Comparison of ENCODE assay signal across 11 mouse cellular contexts in the genomic region with DNA sequence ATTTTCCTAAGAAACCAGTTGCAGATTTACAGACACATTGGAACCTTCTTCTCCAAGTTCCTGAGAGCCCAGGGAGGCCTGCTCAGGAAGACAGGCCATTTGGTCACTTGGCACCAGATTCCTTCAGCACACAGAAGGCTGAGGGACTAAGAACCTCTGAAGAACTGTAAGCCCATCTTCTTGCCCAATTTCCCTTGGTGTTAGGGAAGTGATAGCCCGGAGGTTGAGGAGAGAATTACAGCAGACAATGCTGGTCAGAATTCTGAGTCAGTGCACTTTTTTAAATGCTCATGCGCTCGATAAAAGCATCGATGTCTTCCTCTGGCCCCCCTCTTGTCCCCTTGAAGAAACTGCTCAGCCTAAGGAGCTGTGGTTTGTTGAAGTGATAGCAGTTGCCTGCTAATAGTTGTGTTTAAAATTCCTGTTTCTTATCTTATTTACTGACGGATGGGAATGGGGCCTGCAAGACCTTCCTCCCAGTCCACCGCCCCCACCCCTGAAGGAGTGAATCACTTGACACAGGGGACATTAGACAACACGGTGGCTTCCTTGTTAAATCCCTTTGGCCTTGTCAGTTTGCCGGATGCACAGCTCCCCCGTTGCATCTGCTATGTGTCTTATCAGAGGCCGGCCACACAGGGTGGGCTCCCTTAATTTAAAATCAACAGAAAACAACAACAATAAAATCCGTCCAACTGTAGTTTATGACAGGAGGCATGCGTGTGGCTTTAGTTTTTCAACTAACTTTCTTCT.
DNase-seq lines count a peak whose midpoint lies in the region; ATAC-seq and TF ChIP-seq lines count a peak whose summit lies in the region.
"Had no signal": no experiment of that assay in that cellular context is flagged by ENCODE, and none has a peak within 500 bp of the region (broad histone marks: within the 10 kb centered on the region; RNA-seq: fewer than 3 reads in every experiment).

No protein-coding gene starts in this region.

- no peaks in the 10 kb centered on the region for H3K79me2 ChIP-seq in heart, adult 2 months (replicated peaks; ENCODE audit: control insufficient read depth, insufficient read depth, low read length)
- no peaks in the 10 kb centered on the region for H3K79me2 ChIP-seq in CH12.LX (replicated peaks; ENCODE audit: control insufficient read depth, extremely low read depth, insufficient read depth, poor library complexity, severe bottlenecking)

- no peak overlapping the region for H3K9ac ChIP-seq in heart, embryonic 11.5 days (ENCODE audit: low read depth, low read length)
- H3K9ac ChIP-seq in heart, adult 2 months (ENCODE audit: low read depth, low read length) = no peak overlapping the region
- H3K9ac ChIP-seq in CH12.LX (ENCODE audit: insufficient read depth, low read depth) = no peak overlapping the region
- H3K9ac ChIP-seq in hindbrain, embryonic 15.5 days = no peak overlapping the region

- WGBS in heart, embryonic 11.5 days (ENCODE audit: insufficient replicate concordance) = 13% methylated on average over 12 of the region's 12 CpGs
- WGBS in heart, adult 2 months = 28% methylated on average over 12 of the region's 12 CpGs
- WGBS in hindbrain, embryonic 15.5 days = 36% methylated on average over 12 of the region's 12 CpGs

- H3K27me3 ChIP-seq in heart, embryonic 11.5 days (ENCODE audit: control insufficient read depth, insufficient read depth, low read length) = no peaks in the 10 kb centered on the region; the same call in 1 of the 2 replicates
- H3K27me3 ChIP-seq in heart, adult 2 months (ENCODE audit: control insufficient read depth, insufficient read depth, low read length) = no peaks in the 10 kb centered on the region
- no peaks in the 10 kb centered on the region for H3K27me3 ChIP-seq in CH12.LX (replicated peaks)
- H3K27me3 ChIP-seq in hindbrain, embryonic 15.5 days = no peaks in the 10 kb centered on the region
- peaks cover 4% of the 10 kb centered on the region for H3K27me3 ChIP-seq in megakaryocyte, embryonic 14.5 days (replicated peaks)

- DNase-seq in heart, adult 2 months = no peak
- peak; percentile 4 for DNase-seq in CH12.LX (ENCODE audit: extremely low read depth)
- no peak for DNase-seq in left cerebral cortex, postnatal 4 days
- DNase-seq in right cerebral cortex, postnatal 10 days (ENCODE audit: low spot score in 2 of 2) = no peak
- DNase-seq in layer of hippocampus, adult 11-12 months (ENCODE audit: low spot score) = no peak
- DNase-seq: layer of hippocampus, adult 9-11 months had no signal

- no peak overlapping the region for H3K27ac ChIP-seq in heart, embryonic 11.5 days (ENCODE audit: low read depth, low read length)
- no peak overlapping the region for H3K27ac ChIP-seq in heart, adult 2 months
- no peak overlapping the region for H3K27ac ChIP-seq in CH12.LX (ENCODE audit: insufficient read depth, low read depth)
- H3K27ac ChIP-seq in hindbrain, embryonic 15.5 days (replicated peaks) = no peak overlapping the region

- 0 out of 2 replicates have a peak, but pooled peaks have one; percentile 35 for ATAC-seq in heart, embryonic 11.5 days (replicated peaks; ENCODE audit: insufficient number of reproducible peaks, low FRiP score, low TSS enrichment)
- ATAC-seq in hindbrain, embryonic 15.5 days (ENCODE audit: low FRiP score, low read depth) = no peak
- ATAC-seq: CD4-positive, CD25-positive, alpha-beta regulatory T cell, adult 4 months had no signal

- no peaks in the 10 kb centered on the region for H3K36me3 ChIP-seq in heart, embryonic 11.5 days (ENCODE audit: control insufficient read depth, insufficient read depth, low read length)
- no peaks in the 10 kb centered on the region for H3K36me3 ChIP-seq in heart, adult 2 months (ENCODE audit: control insufficient read depth, insufficient read depth, low read length)
- H3K36me3 ChIP-seq in CH12.LX (replicated peaks in 1 of 2; ENCODE audit: control insufficient read depth in 1 of 2, insufficient read depth in 1 of 2, low read length in 1 of 2) = no peaks in the 10 kb centered on the region
- H3K36me3 ChIP-seq in hindbrain, embryonic 15.5 days = no peaks in the 10 kb centered on the region
- no peaks in the 10 kb centered on the region for H3K36me3 ChIP-seq in megakaryocyte, embryonic 14.5 days (replicated peaks; ENCODE audit: low read length)

- intact Hi-C loops in heart, adult 2 months (cut with DNase I) = no loop called here
- intact Hi-C loops in left cerebral cortex, postnatal 4 days (cut with DNase I) = no loop called here

- in situ Hi-C loops in CH12.LX (cut with MboI; ENCODE audit: low pct_ligation_motif_present, low pct_unique_long_range_greater_than_20kb, low sequenced_read_pairs) = no loop called here

- TF ChIP-seq CTCF in heart, adult 2 months (IDR thresholded peaks at IDR 0.05) = no peak
- TF ChIP-seq CTCF in CH12.LX (conservative IDR thresholded peaks at IDR 0.05 in 1 of 2, IDR thresholded peaks at IDR 0.05 in 1 of 2; ENCODE audit: low read depth in 2 of 2, low read length in 2 of 2) = 0 out of 4 replicates have a peak, but pooled peaks of 1 of the 2 experiments have one; percentile 7

- TF ChIP-seq RAD21 in CH12.LX (IDR thresholded peaks at IDR 0.05; ENCODE audit: low read depth, low read length) = no peak

- H3K4me2 ChIP-seq in heart, embryonic 11.5 days = 0 out of 2 replicates have a peak overlapping the region, but pooled peaks have one; percentile 9
- H3K4me2 ChIP-seq in CH12.LX (ENCODE audit: insufficient read depth, low read depth, poor library complexity, severe bottlenecking) = no peak overlapping the region
- H3K4me2 ChIP-seq in hindbrain, embryonic 15.5 days = 0 out of 2 replicates have a peak overlapping the region, but pooled peaks have one; percentile 50

- dilution Hi-C loops in CH12.LX (cut with MboI; ENCODE audit: extremely low pct_ligation_motif_present, extremely low pct_unique_long_range_greater_than_20kb, low sequenced_read_pairs) = no loop called here

- no peak for TF ChIP-seq EP300 in heart, adult 2 months (IDR thresholded peaks at IDR 0.05; ENCODE audit: insufficient read depth, low read depth, low read length)
- TF ChIP-seq EP300 in CH12.LX (IDR thresholded peaks at IDR 0.05; ENCODE audit: low read length) = no peak

- no peak for TF ChIP-seq POLR2A in heart, adult 2 months (IDR thresholded peaks at IDR 0.05; ENCODE audit: insufficient read depth, low read depth, low read length)
- no peak for TF ChIP-seq POLR2A in CH12.LX (IDR thresholded peaks at IDR 0.05; ENCODE audit: low read depth, low read length)

- no peaks in the 10 kb centered on the region for H3K9me3 ChIP-seq in heart, embryonic 11.5 days (replicated peaks; ENCODE audit: control insufficient read depth, low read length)
- no peaks in the 10 kb centered on the region for H3K9me3 ChIP-seq in CH12.LX (replicated peaks; ENCODE audit: low read length)
- no peaks in the 10 kb centered on the region for H3K9me3 ChIP-seq in hindbrain, embryonic 15.5 days
- no peaks in the 10 kb centered on the region for H3K9me3 ChIP-seq in megakaryocyte, embryonic 14.5 days

- no peak overlapping the region for H3K4me3 ChIP-seq in heart, embryonic 11.5 days (ENCODE audit: low read depth, low read length)
- H3K4me3 ChIP-seq in heart, adult 2 months = no peak overlapping the region
- H3K4me3 ChIP-seq in CH12.LX (replicated peaks in 1 of 3; ENCODE audit: low read depth in 2 of 3, low read length in 2 of 3, poor library complexity in 1 of 3) = no peak overlapping the region
- no peak overlapping the region for H3K4me3 ChIP-seq in hindbrain, embryonic 15.5 days
- peak overlapping the region; percentile 62 for H3K4me3 ChIP-seq in megakaryocyte, embryonic 14.5 days (replicated peaks)
- H3K4me3 ChIP-seq: erythroblast, embryonic 14.5 days had no signal

- peaks cover 9% of the 10 kb centered on the region; the same call in 1 of the 2 replicates for H3K4me1 ChIP-seq in heart, embryonic 11.5 days (ENCODE audit: control insufficient read depth, insufficient read depth, low read length)
- no peaks in the 10 kb centered on the region for H3K4me1 ChIP-seq in heart, adult 2 months (ENCODE audit: control insufficient read depth, insufficient read depth, low read length)
- peaks cover 0 to 22% of the 10 kb centered on the region in 2 experiments; a peak in 2 of 4 replicates for H3K4me1 ChIP-seq in CH12.LX (ENCODE audit: control insufficient read depth in 1 of 2, insufficient read depth in 2 of 2)
- peaks cover 18% of the 10 kb centered on the region for H3K4me1 ChIP-seq in hindbrain, embryonic 15.5 days (replicated peaks)
- H3K4me1 ChIP-seq in megakaryocyte, embryonic 14.5 days = peaks cover 25% of the 10 kb centered on the region

TF ChIP-seq in CH12.LX, 34 proteins besides CTCF, POLR2A, EP300 and RAD21:
- no peak for TF ChIP-seq MAZ (IDR thresholded peaks at IDR 0.05; ENCODE audit: low read depth, low read length)
- TF ChIP-seq MAX (IDR thresholded peaks at IDR 0.05; ENCODE audit: low read length) = no peak
- TF ChIP-seq JUND (conservative IDR thresholded peaks at IDR 0.05; ENCODE audit: low read depth, low read length) = no peak
- TF ChIP-seq HCFC1 (IDR thresholded peaks at IDR 0.05; ENCODE audit: low read depth, low read length) = no peak
- TF ChIP-seq TCF12 (IDR thresholded peaks at IDR 0.05; ENCODE audit: low read depth, low read length) = no peak
- TF ChIP-seq MXI1 (IDR thresholded peaks at IDR 0.05; ENCODE audit: low read depth, low read length) = no peak
- TF ChIP-seq KAT2A (IDR thresholded peaks at IDR 0.05; ENCODE audit: insufficient replicate concordance, low read length) = no peak
- TF ChIP-seq ELF1 (IDR thresholded peaks at IDR 0.05; ENCODE audit: low read depth, low read length) = no peak
- no peak for TF ChIP-seq RCOR1 (conservative IDR thresholded peaks at IDR 0.05; ENCODE audit: low read depth, low read length)
